In the genomic region with DNA sequence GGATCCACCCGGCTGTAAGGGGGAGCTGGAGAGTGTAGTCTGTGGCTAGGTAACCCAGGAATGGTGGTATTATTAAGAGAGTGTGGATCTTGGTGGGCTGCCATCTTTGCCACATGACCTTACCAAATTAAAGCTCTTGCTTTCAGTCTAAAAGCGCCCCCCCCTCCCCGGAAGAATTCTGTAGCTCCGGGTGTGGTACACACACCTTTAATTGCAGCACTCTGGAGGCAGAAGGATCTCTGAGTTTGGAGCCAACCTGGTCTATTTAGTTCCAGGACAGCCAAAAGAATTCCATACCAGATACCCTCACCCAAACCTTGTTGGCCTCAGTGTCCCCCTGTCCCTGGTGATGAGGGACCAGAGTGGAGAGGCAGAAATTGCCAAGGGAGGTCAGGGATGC, we compare ENCODE assay signal across 29 mouse cellular contexts. TPM values are rescaled to one million over a fixed set of nuclear protein-coding genes. Genes with fewer than 3 reads are reported as not detected.
"Had no signal": no experiment of that assay in that cellular context is flagged by ENCODE, and none has a peak within 500 bp of the region (broad histone marks: within the 10 kb centered on the region; RNA-seq: fewer than 3 reads in every experiment).

No protein-coding gene starts in this region.

- H3K9me3 ChIP-seq: limb, embryonic 10.5 days; limb, embryonic 13.5 days; liver, embryonic 12.5 days; liver, embryonic 15.5 days; lung, embryonic 15.5 days; megakaryocyte, embryonic 14.5 days; midbrain, embryonic 10.5 days; midbrain, embryonic 13.5 days; neural tube, embryonic 13.5 days; stomach, embryonic 15.5 days had no signal

- H3K9ac ChIP-seq: limb, embryonic 13.5 days; liver, embryonic 12.5 days; liver, embryonic 15.5 days; lung, embryonic 15.5 days; midbrain, embryonic 13.5 days; neural tube, embryonic 13.5 days; stomach, embryonic 15.5 days had no signal

- H3K27ac ChIP-seq: limb, embryonic 10.5 days; limb, embryonic 13.5 days; liver, embryonic 12.5 days; liver, embryonic 15.5 days; lung, embryonic 15.5 days; midbrain, embryonic 10.5 days; midbrain, embryonic 13.5 days; neural tube, embryonic 13.5 days; stomach, embryonic 15.5 days had no signal

- H3K4me3 ChIP-seq: limb, embryonic 10.5 days; limb, embryonic 13.5 days; liver, embryonic 12.5 days; liver, embryonic 15.5 days; lung, embryonic 15.5 days; megakaryocyte, embryonic 14.5 days; midbrain, embryonic 10.5 days; midbrain, embryonic 13.5 days; myocyte; neural tube, embryonic 13.5 days; stomach, embryonic 15.5 days had no signal

- H3K4me1 ChIP-seq: limb, embryonic 13.5 days; liver, embryonic 12.5 days; liver, embryonic 15.5 days; lung, embryonic 15.5 days; megakaryocyte, embryonic 14.5 days; stomach, embryonic 15.5 days had no signal

- H3K4me2 ChIP-seq: limb, embryonic 13.5 days; liver, embryonic 12.5 days; liver, embryonic 15.5 days; lung, embryonic 15.5 days; midbrain, embryonic 13.5 days; neural tube, embryonic 13.5 days; stomach, embryonic 15.5 days had no signal

- H3K27me3 ChIP-seq: liver, embryonic 15.5 days; neural tube, embryonic 13.5 days; stomach, embryonic 15.5 days had no signal

- DNase-seq: kidney, adult 9 months; kidney, postnatal 14 days; kidney, postnatal 4 days; layer of hippocampus, adult 9-11 months; layer of hippocampus, postnatal 36 days; liver; lung, adult 18-20 months; lung, postnatal 10 days; lung, postnatal 36 days; retina, postnatal 1 day; right cerebral cortex, postnatal 25 days; spleen, adult 18-20 months; thymus, postnatal 25 days had no signal

- H3K36me3 ChIP-seq: limb, embryonic 10.5 days; limb, embryonic 13.5 days; liver, embryonic 12.5 days; liver, embryonic 15.5 days; lung, embryonic 15.5 days; midbrain, embryonic 10.5 days; midbrain, embryonic 13.5 days; neural tube, embryonic 13.5 days; stomach, embryonic 15.5 days had no signal

- ATAC-seq: liver, embryonic 12.5 days; midbrain, embryonic 13.5 days; midbrain, embryonic 16.5 days had no signal

RNA-seq across cellular contexts. Expression of gene Ppp2r2c, which starts 10.5 kb away (rescaled TPM):
- total RNA-seq: monocyte, adult 5-6 weeks; neutrophil, adult 5-6 weeks had no signal
- polyA plus RNA-seq: kidney, embryonic 16.5 days; liver, embryonic 15.5 days; thymus, postnatal 0 days had no signal
